In genomic region chr1:102923150-102923549, GRCm38 (mm10) we compare ENCODE assay signal across 23 mouse cellular contexts.
A peak's percentile ranks its signal among the peaks of the same experiment; 100 is the strongest.
DNase-seq lines count a peak whose midpoint lies in the region; ATAC-seq and TF ChIP-seq lines count a peak whose summit lies in the region.
"Had no signal": no experiment of that assay in that cellular context is flagged by ENCODE, and none has a peak within 500 bp of the region (broad histone marks: within the 10 kb centered on the region; RNA-seq: fewer than 3 reads in every experiment).

No protein-coding gene starts in this region.

- H3K9me3 ChIP-seq in CH12.LX (replicated peaks; ENCODE audit: low read length) (peaks cover 24% of the 10 kb centered on the region), ES-E14 (ENCODE audit: control insufficient read depth, insufficient read depth, low read depth, low read length) (no peaks in the 10 kb centered on the region), MEL (replicated peaks; ENCODE audit: insufficient read depth, low read length) (no peaks in the 10 kb centered on the region)
- H3K9me3 ChIP-seq in hindbrain, embryonic 12.5 days (replicated peaks), result no peaks in the 10 kb centered on the region
- H3K9me3 ChIP-seq: G1E had no signal

- DNase-seq in CH12.LX (ENCODE audit: extremely low read depth) (no peak), ES-E14 (ENCODE audit: low read depth, low spot score) (no peak), MEL (ENCODE audit: low read depth, low spot score) (no peak)
- DNase-seq in urinary bladder, postnatal 25 days (ENCODE audit: low spot score), result no peak
- DNase-seq: adrenal gland, adult 2 months; adrenal gland, adult 8-10 months; adrenal gland, postnatal 10 days; adrenal gland, postnatal 14 days; adrenal gland, postnatal 25 days; adrenal gland, postnatal 36 days; B cell, adult 2 months; cerebellum, adult 11 months; cerebellum, adult 11-12 months; cerebellum, adult 18-20 months; cerebellum, adult 2 months; cerebellum, adult 8-10 months; cerebellum, adult 9-10 months; cerebellum, adult 9-11 months had no signal

- no peaks in the 10 kb centered on the region for H3K27me3 ChIP-seq in CH12.LX (replicated peaks)
- H3K27me3 ChIP-seq in MEL (ENCODE audit: control insufficient read depth in 1 of 2, insufficient read depth in 2 of 2, low read length in 2 of 2), result no peaks in the 10 kb centered on the region
- H3K27me3 ChIP-seq in hindbrain, embryonic 12.5 days, result no peaks in the 10 kb centered on the region
- H3K27me3 ChIP-seq: Patski had no signal

- H3K4me2 ChIP-seq in CH12.LX (ENCODE audit: insufficient read depth, low read depth, poor library complexity, severe bottlenecking), result no peak overlapping the region
- H3K4me2 ChIP-seq in hindbrain, embryonic 12.5 days (replicated peaks), result no peak overlapping the region

- no peak for TF ChIP-seq RAD21 in CH12.LX (IDR thresholded peaks at IDR 0.05; ENCODE audit: low read depth, low read length)
- no peak for TF ChIP-seq RAD21 in MEL (IDR thresholded peaks at IDR 0.05; ENCODE audit: low read depth, low read length)

- dilution Hi-C loops in CH12.LX (cut with MboI; ENCODE audit: extremely low pct_ligation_motif_present, extremely low pct_unique_long_range_greater_than_20kb, low sequenced_read_pairs), result no loop called here

- no peak for TF ChIP-seq POLR2A in CH12.LX (IDR thresholded peaks at IDR 0.05; ENCODE audit: low read depth, low read length)
- no peak for TF ChIP-seq POLR2A in MEL (IDR thresholded peaks at IDR 0.05; ENCODE audit: control insufficient read depth in 1 of 2, insufficient read depth in 1 of 2, low read depth in 1 of 2, low read length in 2 of 2, poor library complexity in 1 of 2)

- in situ Hi-C loops in CH12.LX (cut with MboI; ENCODE audit: low pct_ligation_motif_present, low pct_unique_long_range_greater_than_20kb, low sequenced_read_pairs), result no loop called here
- in situ Hi-C loops in ES-E14 (cut with MboI; ENCODE audit: low sequenced_read_pairs in 2 of 2, unreplicated experiment in 2 of 2), result no loop called here

- ATAC-seq in hindbrain, embryonic 12.5 days (ENCODE audit: low FRiP score), result no peak
- ATAC-seq in CD4-positive, CD25-positive, alpha-beta regulatory T cell, adult 4 months, result no peak
- ATAC-seq: activated CD4-positive, CD25-positive, alpha-beta regulatory T cell, adult 4 months; Patski had no signal

- H3K9ac ChIP-seq in CH12.LX (ENCODE audit: insufficient read depth, low read depth), result no peak overlapping the region
- H3K9ac ChIP-seq in ES-E14 (ENCODE audit: insufficient read depth, low read depth, low read length, poor library complexity, severe bottlenecking), result no peak overlapping the region
- H3K9ac ChIP-seq in MEL (ENCODE audit: control insufficient read depth, low read depth, low read length, poor library complexity, severe bottlenecking), result no peak overlapping the region
- no peak overlapping the region for H3K9ac ChIP-seq in hindbrain, embryonic 12.5 days

- H3K27ac ChIP-seq in CH12.LX (ENCODE audit: insufficient read depth, low read depth), result no peak overlapping the region
- no peak overlapping the region for H3K27ac ChIP-seq in ES-E14 (ENCODE audit: insufficient read depth, low read depth, low read length, poor library complexity, severe bottlenecking)
- no peak overlapping the region for H3K27ac ChIP-seq in MEL (ENCODE audit: control insufficient read depth, low read depth, low read length)
- no peak overlapping the region for H3K27ac ChIP-seq in hindbrain, embryonic 12.5 days

- H3K79me2 ChIP-seq in CH12.LX (replicated peaks; ENCODE audit: control insufficient read depth, extremely low read depth, insufficient read depth, poor library complexity, severe bottlenecking), result no peaks in the 10 kb centered on the region
- no peaks in the 10 kb centered on the region for H3K79me2 ChIP-seq in MEL (ENCODE audit: control insufficient read depth, insufficient read depth, low read length, poor library complexity)

- no peak for TF ChIP-seq EP300 in CH12.LX (IDR thresholded peaks at IDR 0.05; ENCODE audit: low read length)
- no peak for TF ChIP-seq EP300 in MEL (IDR thresholded peaks at IDR 0.05; ENCODE audit: low read depth in 1 of 2, low read length in 2 of 2)

- TF ChIP-seq CTCF in CH12.LX (conservative IDR thresholded peaks at IDR 0.05 in 1 of 2, IDR thresholded peaks at IDR 0.05 in 1 of 2; ENCODE audit: low read depth in 2 of 2, low read length in 2 of 2), result no peak
- no peak for TF ChIP-seq CTCF in MEL (IDR thresholded peaks at IDR 0.05 in 2 of 3, conservative IDR thresholded peaks at IDR 0.05 in 1 of 3; ENCODE audit: control insufficient read depth in 1 of 3, insufficient read depth in 1 of 3, low read depth in 2 of 3, low read length in 3 of 3, poor library complexity in 1 of 3, severe bottlenecking in 1 of 3)

- no peaks in the 10 kb centered on the region for H3K36me3 ChIP-seq in CH12.LX (replicated peaks in 1 of 2; ENCODE audit: control insufficient read depth in 1 of 2, insufficient read depth in 1 of 2, low read length in 1 of 2)
- H3K36me3 ChIP-seq in ES-E14 (ENCODE audit: control insufficient read depth, insufficient read depth, low read length, poor library complexity, severe bottlenecking), result no peaks in the 10 kb centered on the region
- H3K36me3 ChIP-seq in MEL (ENCODE audit: control insufficient read depth in 1 of 2, insufficient read depth in 2 of 2, low read length in 2 of 2), result no peaks in the 10 kb centered on the region
- H3K36me3 ChIP-seq in hindbrain, embryonic 12.5 days, result no peaks in the 10 kb centered on the region
- H3K36me3 ChIP-seq: G1E had no signal

- H3K4me1 ChIP-seq in CH12.LX (ENCODE audit: control insufficient read depth in 1 of 2, insufficient read depth in 2 of 2) (no peaks in the 10 kb centered on the region), ES-E14 (ENCODE audit: control insufficient read depth in 2 of 2, insufficient read depth in 2 of 2, low read length in 2 of 2, poor library complexity in 1 of 2) (no peaks in the 10 kb centered on the region), MEL (ENCODE audit: control insufficient read depth in 1 of 2, insufficient read depth in 2 of 2, low read length in 2 of 2) (no peaks in the 10 kb centered on the region)
- H3K4me1 ChIP-seq in hindbrain, embryonic 12.5 days, result no peaks in the 10 kb centered on the region

- H3K4me3 ChIP-seq in CH12.LX (replicated peaks in 1 of 3; ENCODE audit: low read depth in 2 of 3, low read length in 2 of 3, poor library complexity in 1 of 3) (no peak overlapping the region), ES-E14 (ENCODE audit: insufficient read depth in 1 of 2, low read depth in 1 of 2, low read length in 2 of 2, poor library complexity in 1 of 2, severe bottlenecking in 1 of 2) (no peak overlapping the region), MEL (ENCODE audit: control insufficient read depth in 1 of 2, insufficient read depth in 1 of 2, low read depth in 2 of 2, low read length in 2 of 2) (no peak overlapping the region)
- no peak overlapping the region for H3K4me3 ChIP-seq in hindbrain, embryonic 12.5 days

TF ChIP-seq in CH12.LX, 34 proteins besides CTCF, POLR2A, EP300 and RAD21:
- TF ChIP-seq MAFK (IDR thresholded peaks at IDR 0.05; ENCODE audit: insufficient replicate concordance, low read length) (peak; percentile 81; the same call in 1 of the 2 replicates), ZC3H11A (IDR thresholded peaks at IDR 0.05; ENCODE audit: low read depth, low read length) (no peak)

TF ChIP-seq in ES-E14, 5 proteins besides CTCF, POLR2A, EP300 and RAD21:
- peak; percentile 93 for TF ChIP-seq MAFK (IDR thresholded peaks at IDR 0.05; ENCODE audit: insufficient read depth, low read depth, low read length)
- TF ChIP-seq ZC3H11A (IDR thresholded peaks at IDR 0.05; ENCODE audit: borderline replicate concordance, low read depth, low read length), result no peak

TF ChIP-seq in MEL, 35 proteins besides CTCF, POLR2A, EP300 and RAD21:
- TF ChIP-seq MAFK (IDR thresholded peaks at IDR 0.05; ENCODE audit: borderline replicate concordance, low read depth, low read length) (peak; percentile 85), MEF2A (IDR thresholded peaks at IDR 0.05; ENCODE audit: extremely low read depth, insufficient replicate concordance, low read depth, low read length, poor library complexity, severe bottlenecking) (no peak)

Comparison
In these comparisons a context has a peak if more than half of its experiments do, and no peak if none do; other contexts are left out.
1. Of the 35 proteins assayed by ChIP-seq in both MEL and CH12.LX: peak only in MEL: none; only in CH12.LX: none; in both: MAFK; in neither: 34.